Mouse (Mus musculus) hindbrain, embryonic 14.5 days (tissue): ENCODE results near the gene Mmd2. TPM values are rescaled to one million over a fixed set of nuclear protein-coding genes. Genes with fewer than 3 reads are reported as not detected.

Experiments
- ATAC-seq: fragments of 200-750 bp; cut with Nextera tagmentation; 2 replicates; pipeline ENCODE4 v1.8.0; 2017; ENCODE audit warnings: moderate number of reproducible peaks, mild to moderate bottlenecking, moderate TSS enrichment, moderate library complexity; ENCODE audit not compliant: low FRiP score
- DNase-seq: peaks from one replicate; pipeline ENCODE4 v3.0.0-alpha.2; 2015; ENCODE audit warnings: low spot score
- H3K27ac ChIP-seq: fragments of 300-500 bp; sonication (generic); 2 replicates; pipeline ENCODE4 v1.5.1; 2014; ENCODE audit warnings: mild to moderate bottlenecking, moderate library complexity
- H3K27me3 ChIP-seq: fragments of 300-500 bp; sonication (generic); 2 replicates; pipeline ENCODE4 v1.6.1; 2014; ENCODE audit warnings: mild to moderate bottlenecking, low read length, mixed read lengths; ENCODE audit not compliant: control insufficient read depth, insufficient read depth
- H3K36me3 ChIP-seq: fragments of 300-500 bp; sonication (generic); replicated peaks from 2 replicates; pipeline ENCODE4 v1.6.1; 2014; ENCODE audit not compliant: control insufficient read depth, insufficient read depth
- H3K4me1 ChIP-seq: fragments of 300-500 bp; sonication (generic); replicated peaks from 2 replicates; pipeline ENCODE4 v1.6.1; 2014; ENCODE audit warnings: antibody characterized with exemption, low read length, mixed read lengths; ENCODE audit not compliant: control insufficient read depth, insufficient read depth
- H3K4me2 ChIP-seq: fragments of 300-500 bp; sonication (generic); replicated peaks from 2 replicates; pipeline ENCODE4 v1.6.1; 2014; ENCODE audit warnings: mild to moderate bottlenecking, moderate library complexity
- H3K4me3 ChIP-seq: fragments of 300-500 bp; sonication (generic); replicated peaks from 2 replicates; pipeline ENCODE4 v1.5.1; 2014; ENCODE audit warnings: mild to moderate bottlenecking, low read length
- H3K9ac ChIP-seq: fragments of 300-500 bp; sonication (generic); 2 replicates; pipeline ENCODE4 v1.6.1; 2014
- H3K9me3 ChIP-seq: fragments of 300-500 bp; sonication (generic); 2 replicates; pipeline ENCODE4 v1.6.1; 2016; ENCODE audit warnings: low read length; ENCODE audit not compliant: control insufficient read depth
- WGBS: fragments of 180-500 bp; shearing (Covaris S2); extraction: QIAGEN DNeasy Blood & Tissue Kit; methylation state at CpG from one replicate; pipeline ENCODE4 v1.1.7; 2014; 5-methylcytosine and 5-hydroxymethylcytosine counted together
- polyA plus RNA-seq: library from polyadenylated mRNA; unstranded; fragments of >200 nt; fragmentation: Nextera tagmentation; extraction: Ambion mirVana; gene quantifications from 2 replicates; pipeline ENCODE4 v1.2.1, GENCODE M21; 2014

Gene Mmd2
- 51.7 and 64.2 TPM in 2 replicates for polyA plus RNA-seq

DNA sequence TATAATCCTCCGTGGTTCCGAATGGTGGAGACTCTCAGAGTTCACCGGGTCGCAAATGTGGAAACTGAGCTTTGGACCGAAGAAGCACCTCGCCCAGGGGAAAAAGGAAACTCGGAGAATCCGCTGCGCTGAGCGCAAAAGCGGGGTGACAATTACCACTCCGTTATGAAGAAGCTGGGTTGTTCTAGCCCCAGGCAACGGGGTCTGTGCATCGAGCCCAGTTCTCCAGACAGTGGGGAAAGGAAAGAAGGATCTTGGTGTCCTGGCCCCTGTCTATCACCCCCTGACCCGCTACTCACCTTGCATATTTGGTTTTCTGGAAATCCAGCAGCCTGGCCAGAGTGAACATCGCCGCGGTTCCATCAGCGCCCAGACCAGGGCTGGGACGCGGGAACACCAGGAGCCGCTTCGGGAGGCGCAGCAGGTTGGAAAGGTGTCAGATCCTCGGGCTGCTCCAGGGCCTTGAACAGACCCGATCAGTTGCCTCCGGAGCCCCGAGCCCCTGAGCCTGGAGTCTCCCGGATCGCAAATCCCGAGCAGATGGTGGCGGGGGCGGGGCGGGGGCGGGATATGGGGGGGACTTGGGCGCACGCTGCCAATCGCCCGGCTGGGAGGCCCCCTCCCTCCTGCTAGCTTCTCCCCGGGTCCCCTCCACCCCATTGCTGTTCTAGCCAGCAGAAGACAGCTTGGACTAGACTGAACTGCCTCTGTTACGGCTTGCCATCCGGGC, at the start of gene Mmd2:
Gene Mmd2 (minus strand): TSS at position 542 of the 730 bp plus-strand sequence.
- H3K9me3 ChIP-seq: no peaks in the 10 kb centered on the region
- H3K4me2 ChIP-seq: peak within 1 kb of the TSS; percentile 64
- WGBS: 3% methylated on average over 42 of the region's 42 CpGs
- H3K9ac ChIP-seq: peak within 1 kb of the TSS; percentile 61
- H3K36me3 ChIP-seq: no peaks in the 10 kb centered on the region
- peak; percentile 43 for DNase-seq
- ATAC-seq: peak; percentile 80; the same call in 1 of the 2 replicates
- H3K27me3 ChIP-seq: peaks cover 10% of the 10 kb centered on the region; the same call in 1 of the 2 replicates
- peaks cover 8% of the 10 kb centered on the region; the same call in 1 of the 2 replicates for H3K4me1 ChIP-seq
- peak within 1 kb of the TSS; percentile 36 for H3K4me3 ChIP-seq
- H3K27ac ChIP-seq: peak within 1 kb of the TSS; percentile 11; the same call in 1 of the 2 replicates

DNA sequence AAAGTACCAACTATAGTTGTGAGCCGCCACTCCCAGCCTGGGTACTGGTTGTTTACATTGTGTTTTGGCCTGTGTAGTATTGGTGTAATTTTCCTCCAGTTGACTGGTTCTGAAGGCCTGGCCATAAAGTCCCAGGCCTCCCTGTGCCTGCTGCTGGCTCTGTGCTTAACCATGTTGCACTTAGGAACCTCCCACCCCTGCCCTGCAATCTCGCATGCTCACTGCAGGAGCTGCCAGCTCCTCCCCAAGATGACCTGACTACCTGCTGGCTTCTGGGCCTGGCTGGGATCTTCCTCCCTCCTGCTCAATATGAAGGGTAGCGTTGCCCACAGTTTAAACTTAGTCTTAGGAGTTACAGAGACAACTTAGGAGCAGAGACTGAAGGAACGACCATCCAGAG, 43.7 kb upstream of the Mmd2 start:
- no peaks in the 10 kb centered on the region for H3K9me3 ChIP-seq
- H3K9ac ChIP-seq: no peak overlapping the region
- ATAC-seq (no peak), DNase-seq (no peak)
- H3K36me3 ChIP-seq: peaks cover 16% of the 10 kb centered on the region
- no peaks in the 10 kb centered on the region for H3K27me3 ChIP-seq
- no peak overlapping the region for H3K4me2 ChIP-seq
- H3K4me3 ChIP-seq: no peak overlapping the region
- H3K27ac ChIP-seq: no peak overlapping the region
- H3K4me1 ChIP-seq: peaks cover 12% of the 10 kb centered on the region
- 78% methylated on average over 4 of the region's 4 CpGs for WGBS

DNA sequence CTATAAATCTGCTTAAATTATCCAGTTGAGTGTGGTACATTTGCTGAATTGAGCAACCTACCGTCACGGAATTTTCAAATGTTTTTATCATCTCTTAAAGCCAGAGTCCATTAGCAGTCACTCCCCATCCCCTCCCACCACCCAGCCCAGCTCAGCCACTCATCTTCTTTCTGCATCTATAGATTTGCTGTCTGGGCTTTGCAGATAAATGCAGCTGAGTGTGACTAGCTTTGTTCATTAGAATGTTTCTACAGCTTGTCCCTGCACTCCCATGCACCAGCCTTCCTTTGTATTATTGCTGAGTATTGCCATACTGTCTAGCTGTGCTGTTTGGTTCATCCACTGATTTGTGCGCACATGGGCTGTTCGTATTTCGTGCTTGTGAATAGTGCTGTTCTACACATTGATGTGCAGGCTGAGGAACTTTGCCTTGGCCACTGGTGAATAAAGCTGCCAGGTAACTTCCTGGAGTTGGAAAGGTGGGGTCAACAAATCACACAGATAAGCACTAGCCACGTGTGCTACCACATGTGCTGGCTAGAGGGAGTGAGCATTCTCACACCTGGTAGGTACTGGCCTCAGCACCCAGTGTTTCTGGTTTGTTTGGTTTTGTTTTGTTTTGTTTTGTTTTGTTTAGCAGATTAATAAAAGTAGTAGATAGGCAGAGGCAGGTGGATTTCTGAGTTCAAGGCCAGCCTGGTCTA, 42.3 kb upstream of the Mmd2 start:
- ATAC-seq (no peak), DNase-seq (no peak)
- peaks cover 12% of the 10 kb centered on the region for H3K4me1 ChIP-seq
- H3K9ac ChIP-seq: no peak overlapping the region
- H3K36me3 ChIP-seq: peaks cover 8% of the 10 kb centered on the region
- H3K9me3 ChIP-seq: no peaks in the 10 kb centered on the region
- no peaks in the 10 kb centered on the region for H3K27me3 ChIP-seq
- H3K27ac ChIP-seq: peak overlapping the region; percentile 21; the same call in 1 of the 2 replicates
- WGBS: 70% methylated on average over 6 of the region's 6 CpGs
- H3K4me2 ChIP-seq: no peak overlapping the region
- H3K4me3 ChIP-seq: no peak overlapping the region

DNA sequence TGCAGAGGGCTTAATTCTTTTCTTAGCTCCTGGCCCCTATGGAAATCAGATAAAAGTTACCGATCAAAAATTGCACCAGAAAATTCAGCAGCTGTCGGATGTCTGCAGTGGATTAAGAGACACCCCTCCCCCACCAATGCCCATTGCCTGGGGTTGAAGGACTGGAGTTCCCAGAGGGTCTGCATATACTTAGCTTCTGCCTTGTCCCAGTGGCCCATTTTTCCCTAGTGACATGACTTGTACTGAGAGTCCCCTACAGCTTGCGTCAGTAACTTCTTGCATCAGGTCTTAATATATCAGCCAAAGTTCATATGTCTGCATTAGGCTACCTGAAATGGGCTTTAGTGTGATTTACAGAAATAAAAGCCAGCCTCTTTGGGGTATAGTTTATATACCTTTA, 41.8 kb upstream of the Mmd2 start:
- no peak overlapping the region for H3K4me3 ChIP-seq
- H3K27me3 ChIP-seq: no peaks in the 10 kb centered on the region
- ATAC-seq (no peak), DNase-seq (no peak)
- H3K27ac ChIP-seq: 0 out of 2 replicates have a peak overlapping the region, but pooled peaks have one; percentile 26
- peaks cover 5% of the 10 kb centered on the region for H3K36me3 ChIP-seq
- no peak overlapping the region for H3K4me2 ChIP-seq
- H3K9ac ChIP-seq: no peak overlapping the region
- peaks cover 12% of the 10 kb centered on the region for H3K4me1 ChIP-seq
- WGBS: 30% methylated on average over 3 of the region's 3 CpGs
- H3K9me3 ChIP-seq: no peaks in the 10 kb centered on the region

DNA sequence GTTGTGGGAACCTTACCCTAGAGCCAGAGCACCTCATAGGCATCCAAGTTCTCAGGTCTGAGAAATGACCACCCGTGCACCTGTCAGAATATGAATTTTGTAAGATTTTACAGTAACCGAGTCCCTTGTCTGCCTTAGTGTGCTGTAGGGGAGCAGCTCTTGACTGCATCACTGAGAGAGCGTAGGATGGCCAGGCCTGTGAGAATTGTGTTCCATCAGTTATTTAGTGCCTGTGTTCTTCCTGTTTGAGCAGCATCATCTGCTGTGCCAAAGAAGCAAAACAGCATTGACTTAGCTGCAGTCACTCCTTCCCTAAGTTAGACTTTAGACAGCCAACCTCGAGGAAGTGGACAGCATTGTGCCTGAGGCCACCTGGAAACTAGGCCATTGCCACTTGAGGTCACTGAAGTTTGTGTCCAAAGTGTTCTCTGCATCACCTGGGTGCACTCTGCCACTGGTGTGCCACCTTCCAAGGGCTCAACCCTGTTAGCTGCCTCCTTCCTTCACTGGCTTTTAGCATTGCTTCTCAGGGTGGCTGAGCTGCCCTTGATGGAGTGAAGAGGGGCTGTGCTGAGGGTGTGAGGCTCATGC, 41.0 kb upstream of the Mmd2 start:
- H3K9me3 ChIP-seq: no peaks in the 10 kb centered on the region
- no peak for DNase-seq
- H3K4me3 ChIP-seq: no peak overlapping the region
- ATAC-seq: no peak
- H3K36me3 ChIP-seq: peaks cover 9% of the 10 kb centered on the region
- peaks cover 12% of the 10 kb centered on the region for H3K4me1 ChIP-seq
- no peak overlapping the region for H3K9ac ChIP-seq
- H3K27ac ChIP-seq: peak overlapping the region; percentile 26; the same call in 1 of the 2 replicates
- 89% methylated on average over 4 of the region's 4 CpGs for WGBS
- H3K4me2 ChIP-seq: no peak overlapping the region
- no peaks in the 10 kb centered on the region for H3K27me3 ChIP-seq

DNA sequence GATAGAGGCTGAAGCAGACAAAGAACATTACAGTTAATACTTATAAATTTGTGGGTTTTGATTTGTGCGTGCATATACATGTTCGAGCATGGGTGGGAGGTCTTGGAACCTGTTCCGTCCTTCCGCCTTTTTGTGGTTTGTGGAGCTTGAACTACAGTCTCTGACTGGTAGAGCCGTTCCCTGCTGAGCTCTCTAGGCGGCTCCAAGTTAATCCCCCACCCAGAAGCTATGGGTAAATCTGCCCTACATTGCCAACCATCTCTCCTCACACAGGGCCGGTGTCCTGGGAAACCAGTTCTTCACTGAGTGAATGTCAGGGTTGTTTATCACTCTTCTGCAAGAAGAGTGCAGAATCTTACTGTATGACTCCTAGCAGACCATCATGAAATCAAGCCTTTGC, 39.6 kb upstream of the Mmd2 start:
- Histone ChIP-seq H3K9ac (no peak overlapping the region), H3K27ac (no peak overlapping the region), H3K4me2 (no peak overlapping the region), H3K9me3 (no peaks in the 10 kb centered on the region), H3K27me3 (no peaks in the 10 kb centered on the region), H3K4me3 (no peak overlapping the region), H3K4me1 (peaks cover 12% of the 10 kb centered on the region), H3K36me3 (peaks cover 9% of the 10 kb centered on the region)
- no peak for DNase-seq
- 69% methylated on average over 7 of the region's 7 CpGs for WGBS
- ATAC-seq: no peak

DNA sequence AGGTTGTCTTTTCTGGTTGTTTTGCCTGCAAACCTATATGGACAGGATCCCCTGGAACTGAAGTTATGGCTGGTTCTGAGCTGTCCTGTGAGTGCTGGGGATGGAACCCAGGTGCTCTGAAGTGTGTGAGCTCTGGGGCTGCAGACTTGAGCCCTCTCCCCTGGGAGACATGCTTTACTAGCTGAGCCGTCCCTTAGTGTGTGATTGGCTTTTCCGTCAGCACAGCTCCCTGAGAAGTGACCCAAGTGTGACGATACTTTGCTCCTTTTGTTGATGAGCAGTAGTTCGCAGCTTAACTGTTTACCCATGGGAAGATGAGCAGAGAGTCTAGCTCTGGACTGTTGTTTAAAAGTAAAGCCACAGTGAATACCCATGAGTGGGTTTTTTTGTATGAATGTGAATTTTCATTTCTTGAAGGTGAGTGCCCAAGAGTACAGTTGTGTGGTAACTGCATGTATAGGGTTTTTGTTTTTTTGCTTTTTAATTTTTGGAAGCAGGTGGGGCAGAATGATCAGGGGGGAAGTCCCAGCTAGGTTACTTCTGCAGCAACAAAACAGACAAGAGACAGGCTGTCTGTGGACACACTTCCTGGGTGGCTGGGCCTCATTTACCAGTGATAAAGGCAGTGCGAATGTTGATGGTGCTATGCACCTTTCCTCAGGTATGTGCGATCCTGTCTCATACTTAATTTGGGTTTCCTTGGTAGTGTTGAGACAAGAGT, 32.9 kb upstream of the Mmd2 start:
- no peaks in the 10 kb centered on the region for H3K4me1 ChIP-seq
- DNase-seq: no peak
- H3K9me3 ChIP-seq: no peaks in the 10 kb centered on the region
- no peak overlapping the region for H3K4me2 ChIP-seq
- peaks cover 37% of the 10 kb centered on the region for H3K36me3 ChIP-seq
- H3K27ac ChIP-seq: no peak overlapping the region
- ATAC-seq: no peak
- H3K27me3 ChIP-seq: no peaks in the 10 kb centered on the region
- H3K9ac ChIP-seq: no peak overlapping the region
- no peak overlapping the region for H3K4me3 ChIP-seq
- 80% methylated on average over 6 of the region's 6 CpGs for WGBS

DNA sequence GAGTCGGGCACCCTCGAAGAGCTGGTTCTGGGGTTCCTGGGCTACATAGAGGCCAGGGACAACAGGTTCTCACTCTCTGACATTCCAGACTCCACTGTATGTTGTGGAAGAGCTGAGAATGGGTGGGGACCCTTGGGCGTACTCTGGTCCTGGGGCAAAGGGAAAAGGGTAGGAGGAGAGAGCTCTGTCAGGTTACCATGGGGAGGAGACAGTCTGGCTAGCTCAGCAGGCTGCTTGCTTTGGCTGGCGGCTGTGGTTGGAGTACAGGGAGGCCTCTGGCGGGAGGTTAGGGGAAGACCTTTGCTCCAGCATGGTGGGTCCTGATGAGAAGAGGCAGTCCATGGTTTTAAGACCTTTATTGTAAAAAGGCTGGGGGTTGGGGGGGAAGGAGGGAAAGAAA, 31.5 kb upstream of the Mmd2 start:
- no peaks in the 10 kb centered on the region for H3K9me3 ChIP-seq
- H3K4me2 ChIP-seq: no peak overlapping the region
- H3K27me3 ChIP-seq: no peaks in the 10 kb centered on the region
- no peak overlapping the region for H3K4me3 ChIP-seq
- peaks cover 41% of the 10 kb centered on the region for H3K36me3 ChIP-seq
- H3K27ac ChIP-seq: no peak overlapping the region; the same call in 1 of the 2 replicates
- H3K9ac ChIP-seq: no peak overlapping the region
- no peaks in the 10 kb centered on the region for H3K4me1 ChIP-seq
- DNase-seq (no peak), ATAC-seq (no peak)
- WGBS: 82% methylated on average over 5 of the region's 5 CpGs

DNA sequence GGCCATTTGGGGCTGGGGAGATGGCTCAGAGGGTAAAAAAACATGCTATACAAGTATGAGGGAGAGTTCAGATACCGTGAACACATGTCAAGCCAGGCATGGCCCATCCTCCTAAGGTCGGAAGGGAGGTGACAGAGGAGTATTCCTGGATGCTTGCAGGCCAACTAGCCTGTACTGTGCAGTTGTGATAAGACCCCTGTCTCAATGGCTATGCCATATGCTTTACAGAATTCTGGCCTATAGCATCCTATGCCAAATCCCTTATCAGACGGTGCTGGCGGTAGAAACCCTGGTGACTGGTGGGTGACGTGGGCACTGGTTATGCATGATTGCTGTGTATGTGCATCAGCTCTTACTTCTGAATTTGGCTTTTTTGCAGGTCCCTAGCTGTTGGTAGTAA, 29.2 kb upstream of the Mmd2 start:
- peaks cover 53% of the 10 kb centered on the region for H3K36me3 ChIP-seq
- 96% methylated on average over 5 of the region's 5 CpGs for WGBS

More for the DNA sequence above, 29.2 kb upstream of the Mmd2 start:
- Histone ChIP-seq H3K4me3 (no peak overlapping the region), H3K4me2 (no peak overlapping the region), H3K9me3 (no peaks in the 10 kb centered on the region), H3K27ac (no peak overlapping the region), H3K9ac (no peak overlapping the region), H3K27me3 (no peaks in the 10 kb centered on the region), H3K4me1 (no peaks in the 10 kb centered on the region)
- ATAC-seq (no peak), DNase-seq (no peak)
